Mouse (Mus musculus) embryonic fibroblast, embryonic 13.5 days (primary cell): ENCODE measurements around the gene Sprr1a. TPM values are rescaled to one million over a fixed set of nuclear protein-coding genes. Genes with fewer than 3 reads are reported as not detected.

Experiments
- H3K27ac ChIP-seq: 2 replicates; pipeline ENCODE4 v1.5.1; 2012; ENCODE audit warnings: low read length, control low read depth, inconsistent platforms; ENCODE audit not compliant: insufficient read depth
- H3K4me1 ChIP-seq: 2 replicates; pipeline ENCODE4 v1.6.1; 2011; ENCODE audit warnings: low read length; ENCODE audit not compliant: control insufficient read depth, insufficient read depth
- H3K4me3 ChIP-seq: 2 replicates; pipeline ENCODE4 v1.5.1; 2011; ENCODE audit warnings: mild to moderate bottlenecking, control low read depth, low read length; ENCODE audit not compliant: insufficient read depth
- CTCF ChIP-seq: IDR thresholded peaks from 2 replicates; pipeline ENCODE4 v1.5.1; 2011; ENCODE audit warnings: mild to moderate bottlenecking, control low read depth, low read length, moderate library complexity, borderline replicate concordance; ENCODE audit not compliant: insufficient read depth
- POLR2A ChIP-seq: IDR thresholded peaks from 2 replicates; pipeline ENCODE4 v1.6.1; 2011; ENCODE audit warnings: low read depth, mild to moderate bottlenecking, control low read depth, low read length, moderate library complexity
- polyA plus RNA-seq: library from polyadenylated mRNA; stranded (reverse); fragments of >200 nt; gene quantifications from 2 replicates; pipeline ENCODE4 v1.2.4, GENCODE M21; 2011; ENCODE audit warnings: low read depth; ENCODE audit not compliant: missing spikeins, insufficient read length

The Sprr1a gene
- polyA plus RNA-seq, 1 experiment: not detected

DNA sequence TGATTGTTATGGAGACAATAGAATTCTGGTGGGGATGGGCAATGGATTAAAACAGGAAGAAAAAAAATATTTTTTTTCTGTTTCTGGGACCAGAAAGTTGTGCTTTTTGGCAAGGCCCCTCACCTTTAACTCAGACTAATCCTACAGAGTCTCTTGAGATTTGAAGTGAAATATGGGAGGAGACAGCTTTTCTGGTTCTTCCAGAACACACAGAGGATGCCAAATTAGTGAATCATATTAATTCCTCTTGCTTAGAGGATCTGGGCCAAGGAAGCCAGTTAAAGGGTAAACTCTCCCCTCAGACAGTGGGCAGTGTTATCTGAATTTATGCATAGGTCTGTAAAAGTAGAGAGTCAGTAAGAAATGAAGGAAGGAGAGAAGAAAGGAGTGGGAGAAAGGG lies 18.3 kb downstream of the Sprr1a start:
- Histone ChIP-seq H3K27ac (peak overlapping the region; percentile 71), H3K4me1 (peaks cover 5% of the 10 kb centered on the region), H3K4me3 (no peak overlapping the region)
- no peak for TF ChIP-seq CTCF

DNA sequence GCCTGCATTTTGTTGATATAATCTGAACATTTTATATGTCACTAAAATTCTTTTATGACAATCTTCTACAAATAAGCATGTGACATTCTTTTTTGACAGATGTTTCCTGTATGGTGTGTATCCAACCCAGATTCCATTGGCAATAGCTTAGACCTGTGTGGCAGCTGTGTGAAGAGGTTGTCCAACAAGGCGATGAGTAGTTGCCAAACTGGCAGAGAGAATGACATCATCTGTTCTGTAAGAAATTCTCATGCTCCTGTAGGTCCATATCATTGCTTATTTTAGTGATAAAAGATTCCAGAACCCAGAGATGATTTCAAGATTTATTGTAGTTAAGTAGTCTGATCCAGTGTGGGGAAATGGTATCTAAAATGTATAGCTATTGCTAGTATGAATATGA lies 19.1 kb downstream of the Sprr1a start:
- H3K27ac ChIP-seq: no peak overlapping the region
- no peak overlapping the region for H3K4me3 ChIP-seq
- peaks cover 5% of the 10 kb centered on the region for H3K4me1 ChIP-seq
- TF ChIP-seq CTCF (no peak), POLR2A (no peak)

- Histone ChIP-seq H3K27ac (no peak within 1 kb of the TSS), H3K4me1 (no peaks in the 10 kb centered on the region; the same call in 1 of the 2 replicates), H3K4me3 (no peak within 1 kb of the TSS)
- TF ChIP-seq POLR2A (no peak), CTCF (no peak)
These were observed 27.1 kb downstream of the Sprr1a start, which contains the start of gene Sprr3 for GRCm38 (mm10) chr3:92458620-92459019. Gene Sprr3, minus strand, starts transcription at chr3:92458720.

DNA sequence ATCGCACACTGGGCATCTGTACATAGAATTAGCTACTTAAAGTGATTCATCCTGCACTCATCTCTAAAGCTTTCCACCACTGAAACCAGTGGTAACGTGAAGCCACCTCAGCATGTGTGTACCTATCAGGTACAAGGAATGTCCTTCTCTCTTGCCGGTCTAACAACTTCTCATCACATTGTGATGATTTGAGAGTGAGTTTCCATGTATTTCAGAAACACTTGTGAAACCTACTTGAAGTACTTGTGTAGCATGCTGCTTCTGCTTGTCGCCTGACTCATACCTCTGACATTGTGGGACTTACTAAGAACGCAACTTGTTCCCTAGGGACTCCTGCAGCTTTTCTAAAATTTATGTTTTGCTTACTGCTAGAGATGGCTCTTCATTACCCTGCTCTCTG lies 30.5 kb downstream of the Sprr1a start:
- TF ChIP-seq POLR2A (no peak), CTCF (no peak)
- Histone ChIP-seq H3K4me1 (no peaks in the 10 kb centered on the region; the same call in 1 of the 2 replicates), H3K4me3 (no peak overlapping the region), H3K27ac (no peak overlapping the region)

DNA sequence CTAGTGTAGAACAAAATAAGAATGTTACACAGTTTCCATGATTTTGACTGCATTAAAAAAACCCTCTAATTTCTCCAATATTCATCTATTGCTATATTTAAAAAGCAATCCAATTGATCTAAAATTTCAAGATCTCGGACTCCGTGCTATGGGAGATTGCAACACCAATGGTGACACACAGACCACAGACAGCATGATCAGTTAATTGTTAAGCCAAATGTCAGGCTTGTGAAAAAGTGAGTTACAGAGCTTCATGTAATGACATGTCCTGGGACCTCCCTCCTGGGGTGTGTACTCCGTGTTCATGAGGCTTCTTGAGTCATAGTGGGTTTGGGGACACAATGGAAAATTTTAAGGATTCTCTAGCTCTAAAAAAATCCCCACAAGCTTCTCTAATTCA lies 45.5 kb downstream of the Sprr1a start:
- no peak overlapping the region for H3K4me3 ChIP-seq
- no peak overlapping the region for H3K27ac ChIP-seq
- TF ChIP-seq CTCF: no peak
- TF ChIP-seq POLR2A: no peak
- H3K4me1 ChIP-seq: no peaks in the 10 kb centered on the region

- no peaks in the 10 kb centered on the region for H3K4me1 ChIP-seq
These were observed 47.0 kb downstream of the Sprr1a start, which contains the start of gene Sprr1b for GRCm38 (mm10) chr3:92438689-92439088. Gene Sprr1b, minus strand, starts transcription at chr3:92438789.

More at GRCm38 (mm10) chr3:92438689-92439088, 47.0 kb downstream of the Sprr1a start, which contains the start of gene Sprr1b:
- Histone ChIP-seq H3K4me3 (no peak within 1 kb of the TSS), H3K27ac (no peak within 1 kb of the TSS)
- TF ChIP-seq CTCF (no peak), POLR2A (no peak)

Other genes with a start within 250 kb of the Sprr1a start
- gene Sprr2a3, start 200.5 kb downstream of the Sprr1a start, polyA plus RNA-seq: not detected in 2 replicates
- gene Sprr2b, start 169.3 kb downstream of the Sprr1a start, polyA plus RNA-seq: not detected in 2 replicates
- not detected in 2 replicates for gene Sprr2d, start 146.8 kb downstream of the Sprr1a start, polyA plus RNA-seq
- not detected in 2 replicates for gene Sprr2e, start 133.8 kb downstream of the Sprr1a start, polyA plus RNA-seq
- not detected in 2 replicates for gene Sprr2f, start 120.7 kb downstream of the Sprr1a start, polyA plus RNA-seq
- gene Sprr2h, start 100.2 kb downstream of the Sprr1a start, polyA plus RNA-seq: not detected in 2 replicates
- gene Sprr2i, start 77.9 kb downstream of the Sprr1a start, polyA plus RNA-seq: not detected in 2 replicates
- not detected in 2 replicates for gene Sprr2j-ps, start 67.8 kb downstream of the Sprr1a start, polyA plus RNA-seq
- gene Gm9774, start 56.5 kb downstream of the Sprr1a start, polyA plus RNA-seq: 25.6 and 29.8 TPM in 2 replicates
- gene Sprr2k, start 53.3 kb downstream of the Sprr1a start, polyA plus RNA-seq: 13.2 and 40.5 TPM in 2 replicates
- not detected in 2 replicates for gene Sprr1b, start 47.1 kb downstream of the Sprr1a start, polyA plus RNA-seq
- 0.42 TPM in 1 of 2 replicates, not detected in the other for gene Sprr3, start 27.2 kb downstream of the Sprr1a start, polyA plus RNA-seq
- gene Sprr4, start 14.6 kb upstream of the Sprr1a start, polyA plus RNA-seq: not detected in 2 replicates
- gene 2310046K23Rik, start 48.6 kb upstream of the Sprr1a start, polyA plus RNA-seq: not detected in 2 replicates
- 0.25 TPM in 1 of 2 replicates, not detected in the other for gene Ivl, start 87.8 kb upstream of the Sprr1a start, polyA plus RNA-seq
- gene Smcp, start 103.1 kb upstream of the Sprr1a start, polyA plus RNA-seq: not detected in 2 replicates
- gene 2210017I01Rik, start 121.6 kb upstream of the Sprr1a start, polyA plus RNA-seq: not detected in 2 replicates
- not detected in 2 replicates for gene Lce6a, start 135.8 kb upstream of the Sprr1a start, polyA plus RNA-seq
- not detected in 2 replicates for gene Lce1a1, start 162.4 kb upstream of the Sprr1a start, polyA plus RNA-seq
- not detected in 2 replicates for gene Lce1b, start 171.0 kb upstream of the Sprr1a start, polyA plus RNA-seq
- gene Lce1a2, start 184.4 kb upstream of the Sprr1a start, polyA plus RNA-seq: not detected in 2 replicates
- not detected in 2 replicates for gene Lce1c, start 193.4 kb upstream of the Sprr1a start, polyA plus RNA-seq
- gene Lce1d, start 201.3 kb upstream of the Sprr1a start, polyA plus RNA-seq: not detected in 2 replicates
- not detected in 2 replicates for gene Lce1e, start 223.2 kb upstream of the Sprr1a start, polyA plus RNA-seq
- gene Lce1f, start 234.5 kb upstream of the Sprr1a start, polyA plus RNA-seq: not detected in 2 replicates